Mouse (Mus musculus) brain, embryonic 14.5 days (tissue): ENCODE data around the gene Cacna1d.

Experiments
- CTCF ChIP-seq: fragments of 200-500 bp; IDR thresholded peaks from 2 replicates; pipeline ENCODE4 v1.5.1; 2012; ENCODE audit warnings: inconsistent platforms, mild to moderate bottlenecking, moderate library complexity, borderline replicate concordance; ENCODE audit not compliant: insufficient read depth, insufficient read length; ENCODE audit errors: extremely low read depth
- POLR2A ChIP-seq: fragments of 200-500 bp; IDR thresholded peaks from 2 replicates; pipeline ENCODE4 v1.6.1; 2012; ENCODE audit warnings: mild to moderate bottlenecking, inconsistent platforms, borderline replicate concordance; ENCODE audit not compliant: poor library complexity, insufficient read depth, insufficient read length, severe bottlenecking; ENCODE audit errors: extremely low read depth

- no peak for TF ChIP-seq CTCF
- TF ChIP-seq POLR2A, result no peak
These were observed 312.9 kb downstream of the Cacna1d start for GRCm38 (mm10) chr14:30178306-30178705.
